Mouse (Mus musculus): ENCODE data around the gene Krt6b.

DNA sequence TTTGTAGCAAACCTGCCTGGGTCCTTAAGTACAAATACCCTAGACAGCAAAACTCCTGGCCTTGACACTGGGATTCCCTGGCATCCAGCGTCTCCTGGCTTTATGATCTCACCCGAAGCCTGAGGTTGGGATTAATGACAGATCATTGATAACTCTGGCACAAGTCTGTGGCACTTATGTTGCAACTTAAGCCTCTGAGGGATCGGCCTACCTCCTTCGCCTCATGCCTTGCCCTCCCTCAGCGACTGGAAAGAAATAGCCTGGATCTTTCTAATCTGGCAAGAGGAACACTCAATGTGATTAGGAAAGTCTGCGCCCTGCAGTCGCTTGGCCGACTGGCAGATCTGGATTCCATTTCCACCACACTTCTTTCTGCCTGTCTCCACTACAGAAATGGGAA, 19.8 kb upstream of the Krt6b start:
- no peak for TF ChIP-seq EP300 (IDR thresholded peaks at IDR 0.05; ENCODE audit: low read depth)
- TF ChIP-seq CTCF (IDR thresholded peaks at IDR 0.05; ENCODE audit: low read depth), result no peak
